Mouse (Mus musculus): ENCODE results near the gene Gamt. TPM values are rescaled to one million over a fixed set of nuclear protein-coding genes. Genes with fewer than 3 reads are reported as not detected.

The Gamt gene
- total and polyA plus RNA-seq, 2 experiments = 241 to 715 TPM

GRCm38 (mm10) chr10:80244791-80245399, 15.9 kb downstream of the Gamt start:
- Histone ChIP-seq H3K27ac (replicated peaks; ENCODE audit: insufficient read depth, low read depth, low read length) (no peak overlapping the region), H3K9ac (ENCODE audit: low read depth, low read length) (no peak overlapping the region), H3K4me3 (ENCODE audit: insufficient read depth, low read depth, low read length) (no peak overlapping the region), H3K4me1 (ENCODE audit: control insufficient read depth, insufficient read depth, low read length) (no peaks in the 10 kb centered on the region), H3K27me3 (ENCODE audit: control insufficient read depth, insufficient read depth, low read length) (no peaks in the 10 kb centered on the region), H3K36me3 (ENCODE audit: control insufficient read depth, insufficient read depth, low read length) (no peaks in the 10 kb centered on the region), H3K79me2 (ENCODE audit: control insufficient read depth, insufficient read depth, low read length) (peaks cover 2% of the 10 kb centered on the region; the same call in 1 of the 2 replicates)
- TF ChIP-seq CTCF (IDR thresholded peaks at IDR 0.05; ENCODE audit: low read depth, low read length) (peak; percentile 35; the same call in 1 of the 2 replicates), POLR2A (IDR thresholded peaks at IDR 0.05; ENCODE audit: extremely low read depth, insufficient read depth, low read length) (no peak)
- 60% methylated on average over 5 of the region's 5 CpGs for WGBS
- peak; percentile 54 for DNase-seq (ENCODE audit: extremely low read depth, low read depth, low spot score)

- H3K4me3 ChIP-seq (ENCODE audit: insufficient read depth, low read depth, low read length) = no peak overlapping the region
- H3K9ac ChIP-seq (ENCODE audit: low read depth, low read length) = no peak overlapping the region
- H3K36me3 ChIP-seq (ENCODE audit: control insufficient read depth, insufficient read depth, low read length) = no peaks in the 10 kb centered on the region
- H3K4me1 ChIP-seq (ENCODE audit: control insufficient read depth, insufficient read depth, low read length) = 0 out of 2 replicates have a peak, but pooled peaks cover 1% of the 10 kb centered on the region
- no peak overlapping the region for H3K27ac ChIP-seq (replicated peaks; ENCODE audit: insufficient read depth, low read depth, low read length)
- no peaks in the 10 kb centered on the region for H3K79me2 ChIP-seq (ENCODE audit: control insufficient read depth, insufficient read depth, low read length)
- TF ChIP-seq POLR2A (IDR thresholded peaks at IDR 0.05; ENCODE audit: extremely low read depth, insufficient read depth, low read length) (no peak), CTCF (IDR thresholded peaks at IDR 0.05; ENCODE audit: low read depth, low read length) (no peak)
- no peaks in the 10 kb centered on the region for H3K27me3 ChIP-seq (ENCODE audit: control insufficient read depth, insufficient read depth, low read length)
- DNase-seq (ENCODE audit: extremely low read depth, low read depth, low spot score) = no peak
- 95% methylated on average over 3 of the region's 3 CpGs for WGBS
These were observed 18.2 kb downstream of the Gamt start for GRCm38 (mm10) chr10:80242607-80243006.

- Histone ChIP-seq H3K36me3 (ENCODE audit: control insufficient read depth, insufficient read depth, low read length) (no peaks in the 10 kb centered on the region), H3K9ac (ENCODE audit: low read depth, low read length) (no peak overlapping the region), H3K27me3 (ENCODE audit: control insufficient read depth, insufficient read depth, low read length) (no peaks in the 10 kb centered on the region), H3K4me1 (ENCODE audit: control insufficient read depth, insufficient read depth, low read length) (0 out of 2 replicates have a peak, but pooled peaks cover 1% of the 10 kb centered on the region), H3K27ac (replicated peaks; ENCODE audit: insufficient read depth, low read depth, low read length) (no peak overlapping the region), H3K79me2 (ENCODE audit: control insufficient read depth, insufficient read depth, low read length) (no peaks in the 10 kb centered on the region), H3K4me3 (ENCODE audit: insufficient read depth, low read depth, low read length) (no peak overlapping the region)
- DNase-seq (ENCODE audit: extremely low read depth, low read depth, low spot score) = no peak
- 79% methylated on average over 9 of the region's 9 CpGs for WGBS
- TF ChIP-seq POLR2A (IDR thresholded peaks at IDR 0.05; ENCODE audit: extremely low read depth, insufficient read depth, low read length) (no peak), CTCF (IDR thresholded peaks at IDR 0.05; ENCODE audit: low read depth, low read length) (no peak)
These were observed 18.7 kb downstream of the Gamt start for GRCm38 (mm10) chr10:80242088-80242487.

- peak; percentile 39 for DNase-seq (ENCODE audit: extremely low read depth, low read depth, low spot score)
- Histone ChIP-seq H3K36me3 (ENCODE audit: control insufficient read depth, insufficient read depth, low read length) (peaks cover 2% of the 10 kb centered on the region; the same call in 1 of the 2 replicates), H3K9ac (ENCODE audit: low read depth, low read length) (no peak overlapping the region), H3K27ac (replicated peaks; ENCODE audit: insufficient read depth, low read depth, low read length) (no peak overlapping the region), H3K79me2 (ENCODE audit: control insufficient read depth, insufficient read depth, low read length) (no peaks in the 10 kb centered on the region), H3K4me1 (ENCODE audit: control insufficient read depth, insufficient read depth, low read length) (0 out of 2 replicates have a peak, but pooled peaks cover 1% of the 10 kb centered on the region), H3K4me3 (ENCODE audit: insufficient read depth, low read depth, low read length) (no peak overlapping the region), H3K27me3 (ENCODE audit: control insufficient read depth, insufficient read depth, low read length) (no peaks in the 10 kb centered on the region)
- no peak for TF ChIP-seq POLR2A (IDR thresholded peaks at IDR 0.05; ENCODE audit: extremely low read depth, insufficient read depth, low read length)
- TF ChIP-seq CTCF (IDR thresholded peaks at IDR 0.05; ENCODE audit: low read depth, low read length) = no peak
- 42% methylated on average over 6 of the region's 6 CpGs for WGBS
These were observed 21.0 kb downstream of the Gamt start for GRCm38 (mm10) chr10:80239791-80240190.

GRCm38 (mm10) chr10:80238306-80238705, 22.5 kb downstream of the Gamt start:
- 69% methylated on average over 3 of the region's 3 CpGs for WGBS
- no peaks in the 10 kb centered on the region for H3K27me3 ChIP-seq (ENCODE audit: control insufficient read depth, insufficient read depth, low read length)
- no peak for TF ChIP-seq CTCF (IDR thresholded peaks at IDR 0.05; ENCODE audit: low read depth, low read length)
- no peak for TF ChIP-seq POLR2A (IDR thresholded peaks at IDR 0.05; ENCODE audit: extremely low read depth, insufficient read depth, low read length)
- H3K27ac ChIP-seq (replicated peaks; ENCODE audit: insufficient read depth, low read depth, low read length) = no peak overlapping the region
- H3K9ac ChIP-seq (ENCODE audit: low read depth, low read length) = no peak overlapping the region
- H3K4me3 ChIP-seq (ENCODE audit: insufficient read depth, low read depth, low read length) = no peak overlapping the region
- 0 out of 2 replicates have a peak, but pooled peaks cover 1% of the 10 kb centered on the region for H3K4me1 ChIP-seq (ENCODE audit: control insufficient read depth, insufficient read depth, low read length)
- H3K36me3 ChIP-seq (ENCODE audit: control insufficient read depth, insufficient read depth, low read length) = peaks cover 8% of the 10 kb centered on the region
- no peaks in the 10 kb centered on the region for H3K79me2 ChIP-seq (ENCODE audit: control insufficient read depth, insufficient read depth, low read length)
- peak; percentile 77 for DNase-seq (ENCODE audit: extremely low read depth, low read depth, low spot score)

GRCm38 (mm10) chr10:80237020-80237419, 23.8 kb downstream of the Gamt start:
- 93% methylated on average over 4 of the region's 4 CpGs for WGBS

More at GRCm38 (mm10) chr10:80237020-80237419, 23.8 kb downstream of the Gamt start:
- no peaks in the 10 kb centered on the region for H3K79me2 ChIP-seq (ENCODE audit: control insufficient read depth, insufficient read depth, low read length)
- TF ChIP-seq POLR2A (IDR thresholded peaks at IDR 0.05; ENCODE audit: extremely low read depth, insufficient read depth, low read length) = no peak
- no peak for TF ChIP-seq CTCF (IDR thresholded peaks at IDR 0.05; ENCODE audit: low read depth, low read length)
- H3K9ac ChIP-seq (ENCODE audit: low read depth, low read length) = no peak overlapping the region
- no peaks in the 10 kb centered on the region for H3K27me3 ChIP-seq (ENCODE audit: control insufficient read depth, insufficient read depth, low read length)
- H3K27ac ChIP-seq (replicated peaks; ENCODE audit: insufficient read depth, low read depth, low read length) = no peak overlapping the region
- H3K4me1 ChIP-seq (ENCODE audit: control insufficient read depth, insufficient read depth, low read length) = 0 out of 2 replicates have a peak, but pooled peaks cover 1% of the 10 kb centered on the region
- no peak for DNase-seq (ENCODE audit: extremely low read depth, low read depth, low spot score)
- peaks cover 8% of the 10 kb centered on the region for H3K36me3 ChIP-seq (ENCODE audit: control insufficient read depth, insufficient read depth, low read length)
- no peak overlapping the region for H3K4me3 ChIP-seq (ENCODE audit: insufficient read depth, low read depth, low read length)

All from liver, adult 2 months (tissue).